Mouse (Mus musculus): Measurements from ENCODE around the gene Nkrf. TPM values are rescaled to one million over a fixed set of nuclear protein-coding genes. Genes with fewer than 3 reads are reported as not detected.

The Nkrf gene
- 1.5 TPM in 2 replicates for polyA plus RNA-seq (2015; fragmentation: Nextera tagmentation; extraction: Ambion mirVana)

DNA sequence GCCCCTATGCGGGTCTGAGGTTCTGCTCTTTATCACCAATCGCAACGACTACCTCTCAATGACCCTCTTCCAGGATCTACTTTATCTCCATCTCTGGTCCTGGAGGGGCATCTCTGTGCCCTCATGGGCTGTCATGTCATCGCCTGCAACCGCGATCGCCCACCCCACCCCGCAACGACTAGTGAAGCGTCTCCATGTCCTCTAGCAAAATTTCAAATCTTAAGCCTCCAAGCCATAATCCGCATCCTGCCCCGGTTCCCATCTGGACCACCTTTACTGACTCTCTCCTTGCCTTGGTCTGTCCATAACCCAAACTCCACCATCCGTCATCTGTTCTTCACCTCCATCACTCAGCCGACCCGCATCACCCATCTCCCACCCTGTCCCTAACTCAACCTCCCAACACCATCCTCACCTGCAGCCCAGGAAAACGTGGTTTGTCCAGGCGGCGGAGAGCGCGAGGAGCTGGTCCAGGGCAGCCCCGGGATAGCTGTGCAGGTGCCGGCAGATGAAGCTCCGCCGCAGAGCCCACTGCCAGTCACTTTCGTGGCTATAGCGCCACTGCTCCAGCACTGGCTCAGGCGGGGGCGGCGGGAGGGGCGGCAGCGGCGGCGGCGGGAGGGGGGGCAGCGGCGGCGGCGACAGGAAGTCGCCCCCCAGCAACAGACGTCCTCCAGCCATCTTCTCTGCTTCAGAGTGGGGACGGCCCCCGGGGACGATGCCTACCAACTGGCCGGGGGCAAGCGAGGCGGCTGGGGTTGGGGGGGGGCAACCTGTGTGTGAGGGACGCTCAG, at the start of gene Nkrf:
Gene Nkrf (minus strand): TSS at position 579 of the 794 bp plus-strand sequence.
- Histone ChIP-seq H3K27ac (peak within 1 kb of the TSS; percentile 64; the same call in 1 of the 2 replicates), H3K36me3 (no peaks in the 10 kb centered on the region), H3K4me1 (no peaks in the 10 kb centered on the region), H3K27me3 (no peaks in the 10 kb centered on the region), H3K4me2 (peak within 1 kb of the TSS; percentile 70), H3K9me3 (no peaks in the 10 kb centered on the region), H3K4me3 (peak within 1 kb of the TSS; percentile 55), H3K9ac (peak within 1 kb of the TSS; percentile 73)
- 24% methylated on average over 35 of the region's 47 CpGs for WGBS
- peak; percentile 74; the same call in 1 of the 2 replicates for ATAC-seq (ENCODE audit: insufficient number of reproducible peaks, insufficient read depth, low FRiP score, low TSS enrichment, low read depth)

DNA sequence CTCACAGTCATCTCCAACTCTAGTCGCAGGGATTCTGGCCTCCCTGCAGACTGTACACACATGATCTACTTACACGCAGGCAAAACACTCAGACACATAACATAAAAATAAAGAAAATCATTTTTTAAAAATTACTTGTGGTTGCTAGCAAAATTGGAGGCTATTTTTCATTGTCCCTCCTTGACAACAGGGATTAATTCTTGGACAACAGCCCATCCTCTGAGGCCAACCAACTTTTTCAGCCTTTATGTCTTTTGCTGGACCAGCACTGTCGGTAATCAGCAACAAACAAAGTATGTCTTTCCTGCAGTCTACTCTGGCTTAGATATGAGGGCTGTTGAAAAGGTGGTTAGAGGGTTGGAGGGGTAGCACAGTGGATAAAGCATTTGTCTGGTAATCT, 38.4 kb upstream of the Nkrf start:
- Histone ChIP-seq H3K4me3 (no peak overlapping the region), H3K9me3 (no peaks in the 10 kb centered on the region), H3K36me3 (peaks cover 13% of the 10 kb centered on the region), H3K27ac (no peak overlapping the region), H3K27me3 (no peaks in the 10 kb centered on the region), H3K9ac (no peak overlapping the region), H3K4me2 (no peak overlapping the region), H3K4me1 (no peaks in the 10 kb centered on the region)
- WGBS: 83% methylated on average over 3 of the region's 3 CpGs
- ATAC-seq (ENCODE audit: insufficient number of reproducible peaks, insufficient read depth, low FRiP score, low TSS enrichment, low read depth): no peak

DNA sequence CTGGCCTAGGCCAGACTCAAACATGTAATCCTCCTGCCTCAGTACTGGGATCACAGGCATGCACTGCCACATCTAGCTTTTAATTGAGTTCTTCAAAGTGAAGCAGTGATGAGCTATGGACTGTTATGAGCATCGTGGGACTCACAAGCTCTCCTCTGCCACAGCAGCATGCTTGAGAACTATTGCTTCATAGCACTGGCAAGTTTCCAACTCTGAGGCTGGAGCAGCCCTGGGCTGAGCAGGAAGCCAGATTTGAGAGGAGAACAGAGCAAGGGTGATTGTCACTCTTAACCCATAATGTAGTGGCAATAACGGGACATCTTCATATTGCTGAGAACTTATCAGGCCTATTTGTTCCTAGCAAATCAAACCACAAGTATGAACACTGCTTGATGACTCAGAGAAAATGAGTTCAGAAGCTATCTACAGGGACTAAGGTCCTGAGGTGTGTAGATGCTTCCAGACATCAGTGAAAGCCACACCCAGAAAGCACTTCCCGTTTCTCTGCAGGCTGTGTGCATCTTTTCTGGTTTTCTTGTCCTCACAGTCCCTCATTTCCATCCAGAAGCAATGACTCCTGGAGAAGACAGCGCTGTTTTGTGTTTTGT, 37.2 kb upstream of the Nkrf start:
- Histone ChIP-seq H3K4me1 (no peaks in the 10 kb centered on the region), H3K9me3 (no peaks in the 10 kb centered on the region), H3K27me3 (no peaks in the 10 kb centered on the region), H3K4me3 (no peak overlapping the region), H3K4me2 (no peak overlapping the region), H3K27ac (no peak overlapping the region), H3K9ac (no peak overlapping the region), H3K36me3 (peaks cover 9% of the 10 kb centered on the region)
- WGBS: 75% methylated on average over 4 of the region's 4 CpGs
- no peak for ATAC-seq (ENCODE audit: insufficient number of reproducible peaks, insufficient read depth, low FRiP score, low TSS enrichment, low read depth)

DNA sequence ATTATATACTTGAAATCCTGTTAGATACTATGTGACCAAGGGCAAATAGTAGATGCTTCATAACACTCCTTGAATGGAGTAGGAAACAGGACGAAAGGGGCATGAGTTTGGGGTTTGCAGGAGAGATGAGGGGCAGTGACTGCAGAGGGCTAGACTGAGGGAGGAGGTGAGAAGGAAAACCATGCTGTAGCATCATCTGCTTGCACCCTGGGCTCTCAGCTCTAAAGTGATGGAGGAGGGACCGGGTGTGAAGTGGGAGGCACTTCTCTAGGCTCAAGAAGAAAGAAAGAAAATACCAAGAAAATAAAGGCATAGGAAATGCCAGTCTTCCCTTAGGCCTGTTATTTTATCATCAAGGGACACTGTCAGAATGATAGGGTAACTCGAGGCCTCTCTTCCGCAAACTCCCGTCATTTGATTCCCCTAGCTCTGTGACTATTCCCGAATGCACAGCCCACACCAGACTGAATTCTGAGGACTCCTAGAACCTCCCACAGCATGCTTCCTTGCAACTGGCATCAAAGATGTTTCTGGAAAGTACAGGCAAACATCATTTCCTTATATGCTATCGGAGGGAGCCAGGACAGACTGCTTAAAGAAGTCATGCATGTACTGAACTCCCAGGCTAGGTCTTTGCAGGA, 32.7 kb upstream of the Nkrf start:
- H3K4me2 ChIP-seq: no peak overlapping the region
- WGBS: 57% methylated on average over 7 of the region's 7 CpGs
- H3K4me3 ChIP-seq: no peak overlapping the region
- no peak overlapping the region for H3K9ac ChIP-seq
- H3K27ac ChIP-seq: no peak overlapping the region
- no peak for ATAC-seq (ENCODE audit: insufficient number of reproducible peaks, insufficient read depth, low FRiP score, low TSS enrichment, low read depth)
- no peaks in the 10 kb centered on the region for H3K4me1 ChIP-seq
- no peaks in the 10 kb centered on the region for H3K36me3 ChIP-seq
- H3K27me3 ChIP-seq: no peaks in the 10 kb centered on the region
- H3K9me3 ChIP-seq: no peaks in the 10 kb centered on the region

DNA sequence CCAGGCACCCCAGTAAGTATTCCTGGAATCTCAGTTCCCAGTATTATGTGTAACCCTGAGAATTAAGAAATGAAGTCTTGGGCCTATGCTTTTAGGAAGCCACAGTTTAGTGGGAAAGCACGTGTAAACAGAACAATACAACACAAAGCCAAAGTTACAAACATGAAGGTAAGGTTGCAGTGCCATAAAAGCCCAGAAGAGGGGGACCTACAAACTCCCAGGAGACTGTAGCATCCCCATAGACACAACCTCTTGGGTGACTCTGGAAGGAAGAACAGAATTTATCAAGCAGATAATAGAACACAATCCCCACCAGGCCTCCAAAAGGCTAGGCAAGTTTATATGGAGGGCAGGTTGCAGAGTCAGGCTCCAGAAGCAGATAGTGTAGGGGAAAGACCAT, 27.9 kb upstream of the Nkrf start:
- Histone ChIP-seq H3K9ac (no peak overlapping the region), H3K27me3 (no peaks in the 10 kb centered on the region), H3K4me1 (no peaks in the 10 kb centered on the region), H3K9me3 (no peaks in the 10 kb centered on the region), H3K27ac (no peak overlapping the region), H3K4me3 (no peak overlapping the region), H3K4me2 (no peak overlapping the region), H3K36me3 (no peaks in the 10 kb centered on the region)
- WGBS: 62% methylated on average over 1 of the region's 1 CpGs
- no peak for ATAC-seq (ENCODE audit: insufficient number of reproducible peaks, insufficient read depth, low FRiP score, low TSS enrichment, low read depth)

DNA sequence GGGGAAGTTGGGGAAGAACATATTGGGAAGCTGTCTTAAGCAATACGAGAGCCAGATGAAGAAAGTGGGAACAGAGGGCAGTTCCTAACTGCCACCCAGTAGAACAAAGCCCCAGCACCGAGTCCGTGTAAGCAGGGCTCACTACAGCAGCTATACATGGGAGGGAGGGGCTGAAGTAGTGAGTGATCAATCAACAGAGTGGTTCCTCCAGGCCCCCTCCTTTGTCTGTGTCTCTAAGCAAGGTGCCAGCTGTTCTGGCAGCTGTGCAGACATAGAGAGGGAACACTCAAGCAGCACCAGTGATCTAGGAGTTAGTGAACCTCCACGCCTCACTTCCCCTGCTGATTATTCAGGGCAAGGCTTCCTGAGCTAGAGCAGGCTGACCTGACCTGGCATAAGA, 27.0 kb upstream of the Nkrf start:
- Histone ChIP-seq H3K36me3 (no peaks in the 10 kb centered on the region), H3K4me1 (no peaks in the 10 kb centered on the region), H3K27ac (no peak overlapping the region), H3K9me3 (no peaks in the 10 kb centered on the region), H3K9ac (no peak overlapping the region), H3K4me2 (no peak overlapping the region), H3K27me3 (no peaks in the 10 kb centered on the region), H3K4me3 (no peak overlapping the region)
- ATAC-seq (ENCODE audit: insufficient number of reproducible peaks, insufficient read depth, low FRiP score, low TSS enrichment, low read depth): no peak
- 78% methylated on average over 4 of the region's 4 CpGs for WGBS

DNA sequence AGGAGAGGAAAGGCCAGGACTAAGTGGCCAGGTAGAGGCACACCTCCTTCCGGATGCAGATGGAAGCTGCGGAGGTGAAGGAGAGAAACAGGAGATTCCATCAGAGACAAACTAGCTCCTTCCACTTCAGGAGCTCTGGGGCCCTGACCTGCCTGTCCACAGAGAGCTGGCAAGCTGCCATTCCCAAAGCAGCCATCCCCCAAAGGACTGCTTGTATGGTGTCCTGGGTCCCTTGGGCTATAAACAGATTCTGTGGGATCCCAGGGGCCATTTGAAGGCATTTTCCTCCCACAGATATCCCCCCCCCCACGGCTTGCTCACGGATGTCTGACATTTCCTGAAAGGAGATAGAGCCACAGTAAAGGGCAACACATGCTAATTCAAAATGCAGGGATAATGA, 26.1 kb upstream of the Nkrf start:
- Histone ChIP-seq H3K27ac (no peak overlapping the region), H3K9me3 (no peaks in the 10 kb centered on the region), H3K4me3 (no peak overlapping the region), H3K27me3 (no peaks in the 10 kb centered on the region), H3K4me1 (no peaks in the 10 kb centered on the region), H3K36me3 (no peaks in the 10 kb centered on the region), H3K9ac (no peak overlapping the region), H3K4me2 (no peak overlapping the region)
- 86% methylated on average over 4 of the region's 4 CpGs for WGBS
- no peak for ATAC-seq (ENCODE audit: insufficient number of reproducible peaks, insufficient read depth, low FRiP score, low TSS enrichment, low read depth)

DNA sequence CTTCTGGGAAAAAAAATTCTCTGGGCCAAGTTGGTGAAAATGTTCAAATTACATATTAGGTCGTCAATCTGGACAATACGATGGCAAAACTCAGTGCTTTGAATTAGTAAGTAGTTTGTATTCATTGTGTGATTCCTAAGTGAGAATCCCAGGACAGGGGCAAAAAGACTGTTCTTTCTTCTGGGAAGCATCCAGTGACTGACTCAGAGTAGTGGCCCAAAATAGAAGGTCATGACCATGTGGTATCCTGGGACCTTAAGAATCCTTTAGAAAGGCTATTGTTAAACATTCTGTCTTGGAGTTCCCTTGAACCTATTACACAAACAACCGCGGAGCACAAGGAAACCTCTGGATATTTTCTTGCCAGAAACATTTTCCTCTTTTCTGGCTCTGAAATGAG, 18.6 kb upstream of the Nkrf start:
- Histone ChIP-seq H3K27me3 (no peaks in the 10 kb centered on the region), H3K9me3 (no peaks in the 10 kb centered on the region), H3K4me2 (no peak overlapping the region), H3K27ac (no peak overlapping the region), H3K9ac (no peak overlapping the region), H3K36me3 (no peaks in the 10 kb centered on the region), H3K4me1 (no peaks in the 10 kb centered on the region), H3K4me3 (no peak overlapping the region)
- ATAC-seq (ENCODE audit: insufficient number of reproducible peaks, insufficient read depth, low FRiP score, low TSS enrichment, low read depth): no peak
- 88% methylated on average over 4 of the region's 4 CpGs for WGBS

DNA sequence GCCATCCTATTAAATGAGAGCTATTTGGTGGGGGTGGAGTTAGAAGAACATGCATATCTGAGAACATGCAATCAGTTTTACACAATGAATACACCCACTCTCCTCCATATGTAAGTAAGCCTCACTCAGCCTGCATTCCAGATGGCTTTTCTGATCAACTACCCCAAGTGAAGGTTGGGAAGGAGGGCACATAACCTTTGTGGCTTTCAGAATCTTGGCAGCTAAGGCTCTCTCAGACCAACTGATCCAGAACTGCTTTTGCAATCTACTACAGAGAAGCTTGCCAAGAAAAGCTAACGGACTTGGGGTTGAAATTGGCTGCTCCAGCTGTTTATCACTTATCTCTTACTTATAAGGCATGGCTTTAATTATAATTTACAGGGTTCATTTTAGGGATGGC, 15.1 kb upstream of the Nkrf start:
- Histone ChIP-seq H3K27me3 (no peaks in the 10 kb centered on the region), H3K36me3 (no peaks in the 10 kb centered on the region), H3K4me2 (no peak overlapping the region), H3K4me1 (no peaks in the 10 kb centered on the region), H3K4me3 (no peak overlapping the region), H3K27ac (no peak overlapping the region), H3K9ac (no peak overlapping the region), H3K9me3 (no peaks in the 10 kb centered on the region)
- no peak for ATAC-seq (ENCODE audit: insufficient number of reproducible peaks, insufficient read depth, low FRiP score, low TSS enrichment, low read depth)
- WGBS: 82% methylated on average over 1 of the region's 1 CpGs

DNA sequence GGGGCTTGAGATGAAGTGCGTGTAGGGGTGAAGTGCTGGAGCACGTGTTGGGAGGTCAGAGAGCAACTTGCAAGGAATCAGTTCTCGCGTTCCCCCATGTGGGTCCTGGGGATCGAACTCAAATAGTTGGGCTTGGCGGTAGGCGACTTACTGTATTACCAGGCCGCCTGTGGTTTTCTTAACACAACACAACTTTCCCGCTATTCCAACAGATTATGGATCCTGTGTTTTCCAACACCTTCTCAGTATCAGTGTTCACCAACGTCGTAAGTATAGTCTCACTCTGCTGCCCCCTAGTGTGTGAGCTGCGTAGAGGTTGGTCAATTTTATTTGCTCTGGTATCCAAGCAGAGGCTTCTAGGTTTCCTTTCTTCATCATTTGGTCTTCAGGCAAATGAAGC, 8.6 kb upstream of the Nkrf start:
- H3K27ac ChIP-seq: no peak overlapping the region
- WGBS: 52% methylated on average over 12 of the region's 12 CpGs
- no peaks in the 10 kb centered on the region for H3K36me3 ChIP-seq
- no peak overlapping the region for H3K9ac ChIP-seq
- H3K4me1 ChIP-seq: no peaks in the 10 kb centered on the region
- ATAC-seq (ENCODE audit: insufficient number of reproducible peaks, insufficient read depth, low FRiP score, low TSS enrichment, low read depth): no peak
- H3K27me3 ChIP-seq: no peaks in the 10 kb centered on the region
- no peak overlapping the region for H3K4me3 ChIP-seq
- H3K9me3 ChIP-seq: no peaks in the 10 kb centered on the region
- no peak overlapping the region for H3K4me2 ChIP-seq

DNA sequence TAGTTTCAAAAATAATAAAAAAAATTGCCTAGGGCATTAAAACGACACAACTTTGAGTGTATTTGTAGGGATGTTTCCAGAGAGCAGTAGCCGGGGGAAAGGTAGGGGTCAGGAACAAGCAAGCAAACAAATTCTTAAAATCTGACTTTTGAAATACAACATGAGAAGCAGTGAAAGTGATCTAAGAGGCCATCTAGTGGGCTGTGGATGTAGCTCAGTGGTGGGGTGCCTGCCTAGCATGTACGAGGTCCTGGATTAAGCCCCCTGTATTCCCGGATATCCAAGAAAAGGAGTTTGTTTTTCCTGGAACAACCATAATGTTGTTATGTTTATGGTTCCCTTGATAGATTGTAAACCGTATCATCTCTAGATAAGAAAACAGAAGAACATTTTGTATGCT, 3.8 kb upstream of the Nkrf start:
- Histone ChIP-seq H3K4me2 (no peak overlapping the region), H3K4me3 (no peak overlapping the region), H3K27me3 (no peaks in the 10 kb centered on the region), H3K36me3 (no peaks in the 10 kb centered on the region), H3K9ac (no peak overlapping the region), H3K27ac (no peak overlapping the region), H3K4me1 (no peaks in the 10 kb centered on the region), H3K9me3 (no peaks in the 10 kb centered on the region)
- WGBS: 45% methylated on average over 5 of the region's 5 CpGs
- ATAC-seq (ENCODE audit: insufficient number of reproducible peaks, insufficient read depth, low FRiP score, low TSS enrichment, low read depth): no peak
